Mouse (Mus musculus) embryonic facial prominence, embryonic 11.5 days (tissue): ENCODE data around the gene Blnk. TPM values are rescaled to one million over a fixed set of nuclear protein-coding genes. Genes with fewer than 3 reads are reported as not detected.

Experiments used
- ATAC-seq: fragments of 200-750 bp; cut with Nextera tagmentation; replicated peaks from 2 replicates; pipeline ENCODE4 v1.8.0; 2017; ENCODE audit warnings: low read depth; ENCODE audit not compliant: insufficient number of reproducible peaks, low FRiP score, low TSS enrichment
- DNase-seq: peaks from one replicate; pipeline ENCODE4 v3.0.0-alpha.2; 2015; ENCODE audit warnings: low spot score
- H3K27ac ChIP-seq: fragments of 300-500 bp; sonication (generic); replicated peaks from 2 replicates; pipeline ENCODE4 v1.5.1; 2014; ENCODE audit warnings: mild to moderate bottlenecking, low read depth, low read length, control low read depth
- H3K27me3 ChIP-seq: fragments of 300-500 bp; sonication (generic); 2 replicates; pipeline ENCODE4 v1.6.1; 2014; ENCODE audit warnings: mild to moderate bottlenecking, low read length, moderate library complexity, mixed read lengths; ENCODE audit not compliant: control insufficient read depth, insufficient read depth
- H3K36me3 ChIP-seq: fragments of 300-500 bp; sonication (generic); replicated peaks from 2 replicates; pipeline ENCODE4 v1.6.1; 2014; ENCODE audit warnings: low read depth, mild to moderate bottlenecking, low read length, moderate library complexity, mixed read lengths; ENCODE audit not compliant: control insufficient read depth, insufficient read depth
- H3K4me1 ChIP-seq: fragments of 300-500 bp; sonication (generic); 2 replicates; pipeline ENCODE4 v1.6.1; 2014; ENCODE audit warnings: low read length, mixed read lengths; ENCODE audit not compliant: control insufficient read depth, insufficient read depth
- H3K4me2 ChIP-seq: fragments of 300-500 bp; sonication (generic); 2 replicates; pipeline ENCODE4 v1.6.1; 2014; ENCODE audit warnings: low read depth, mild to moderate bottlenecking, control low read depth, low read length, moderate library complexity
- H3K4me3 ChIP-seq: fragments of 300-500 bp; sonication (generic); 2 replicates; pipeline ENCODE4 v1.5.1; 2014; ENCODE audit warnings: low read depth, low read length, control low read depth
- H3K9ac ChIP-seq: fragments of 300-500 bp; sonication (generic); replicated peaks from 2 replicates; pipeline ENCODE4 v1.6.1; 2014; ENCODE audit warnings: mild to moderate bottlenecking, control low read depth, low read length
- H3K9me3 ChIP-seq: fragments of 300-500 bp; sonication (generic); replicated peaks from 2 replicates; pipeline ENCODE4 v1.6.1; 2016; ENCODE audit warnings: mild to moderate bottlenecking, low read length, inconsistent platforms, mixed read lengths; ENCODE audit not compliant: control insufficient read depth
- WGBS: fragments of 180-500 bp; shearing (Covaris S2); extraction: QIAGEN DNeasy Blood & Tissue Kit; methylation state at CpG from one replicate; pipeline ENCODE4 v1.1.7; 2014; 5-methylcytosine and 5-hydroxymethylcytosine counted together
- polyA plus RNA-seq: library from polyadenylated mRNA; unstranded; fragments of >200 nt; fragmentation: Nextera tagmentation; extraction: Ambion mirVana; gene quantifications from 2 replicates; pipeline ENCODE4 v1.2.1, GENCODE M21; 2014

Gene Blnk
- polyA plus RNA-seq, 1 experiment from 2014 or later, result 1.2 TPM

GRCm38 (mm10) chr19:40989961-40990600 lies 4.3 kb downstream of the Blnk start:
- H3K4me2 ChIP-seq, result no peak overlapping the region
- no peaks in the 10 kb centered on the region for H3K36me3 ChIP-seq
- H3K27me3 ChIP-seq, result no peaks in the 10 kb centered on the region
- H3K4me3 ChIP-seq, result no peak overlapping the region
- 79% methylated on average over 9 of the region's 9 CpGs for WGBS
- no peak overlapping the region for H3K9ac ChIP-seq
- H3K9me3 ChIP-seq, result no peaks in the 10 kb centered on the region
- no peaks in the 10 kb centered on the region for H3K4me1 ChIP-seq
- ATAC-seq (no peak), DNase-seq (no peak)
- no peak overlapping the region for H3K27ac ChIP-seq

- no peaks in the 10 kb centered on the region for H3K27me3 ChIP-seq
- DNase-seq, result no peak
- no peaks in the 10 kb centered on the region for H3K36me3 ChIP-seq
- no peak overlapping the region for H3K4me3 ChIP-seq
- H3K4me1 ChIP-seq, result no peaks in the 10 kb centered on the region
- no peak overlapping the region for H3K9ac ChIP-seq
- WGBS, result 81% methylated on average over 5 of the region's 5 CpGs
- H3K9me3 ChIP-seq, result no peaks in the 10 kb centered on the region
- ATAC-seq, result no peak
- H3K4me2 ChIP-seq, result no peak overlapping the region
- H3K27ac ChIP-seq, result no peak overlapping the region
Measured at GRCm38 (mm10) chr19:40988856-40989255, 5.5 kb downstream of the Blnk start.

GRCm38 (mm10) chr19:40984536-40984935 lies 9.8 kb downstream of the Blnk start:
- Histone ChIP-seq H3K27me3 (no peaks in the 10 kb centered on the region), H3K9ac (no peak overlapping the region), H3K4me3 (no peak overlapping the region), H3K9me3 (no peaks in the 10 kb centered on the region), H3K4me1 (no peaks in the 10 kb centered on the region), H3K36me3 (no peaks in the 10 kb centered on the region), H3K27ac (no peak overlapping the region), H3K4me2 (no peak overlapping the region)
- ATAC-seq (no peak), DNase-seq (no peak)
- 86% methylated on average over 1 of the region's 1 CpGs for WGBS

DNA sequence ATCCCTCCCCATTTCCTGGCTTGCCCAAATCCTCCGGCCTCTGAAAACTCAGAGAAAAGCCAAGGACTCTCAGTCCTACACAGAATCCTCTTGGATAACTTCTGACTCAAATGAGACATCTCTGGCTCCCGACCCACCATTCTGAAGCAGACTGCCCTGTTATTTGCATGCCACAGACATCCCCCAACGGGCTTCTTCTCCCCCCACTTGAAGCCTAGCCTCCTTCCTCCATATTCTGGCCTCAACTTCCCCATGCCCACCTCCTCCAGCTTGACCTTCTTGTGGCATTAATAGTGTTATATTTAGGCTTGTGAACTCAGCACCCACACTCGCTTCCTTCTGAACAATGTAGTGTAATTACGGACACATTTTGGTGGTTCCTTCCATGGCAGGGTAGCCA lies 13.7 kb downstream of the Blnk start:
- Histone ChIP-seq H3K9ac (no peak overlapping the region), H3K36me3 (no peaks in the 10 kb centered on the region), H3K4me3 (no peak overlapping the region), H3K27me3 (no peaks in the 10 kb centered on the region), H3K4me2 (no peak overlapping the region), H3K27ac (no peak overlapping the region), H3K9me3 (no peaks in the 10 kb centered on the region), H3K4me1 (no peaks in the 10 kb centered on the region)
- 81% methylated on average over 5 of the region's 5 CpGs for WGBS
- ATAC-seq, result no peak
- no peak for DNase-seq

- no peak overlapping the region for H3K27ac ChIP-seq
- no peak for ATAC-seq
Measured at GRCm38 (mm10) chr19:40978026-40978425, 16.3 kb downstream of the Blnk start.

GRCm38 (mm10) chr19:40976946-40977917 lies 17.1 kb downstream of the Blnk start:
- no peak overlapping the region for H3K4me3 ChIP-seq
- H3K27ac ChIP-seq, result no peak overlapping the region
- H3K4me1 ChIP-seq, result no peaks in the 10 kb centered on the region
- DNase-seq, result no peak
- ATAC-seq, result no peak
- H3K4me2 ChIP-seq, result no peak overlapping the region
- no peaks in the 10 kb centered on the region for H3K36me3 ChIP-seq
- 82% methylated on average over 11 of the region's 11 CpGs for WGBS
- no peaks in the 10 kb centered on the region for H3K9me3 ChIP-seq
- H3K27me3 ChIP-seq, result no peaks in the 10 kb centered on the region
- H3K9ac ChIP-seq, result no peak overlapping the region

More at GRCm38 (mm10) chr19:40978026-40978425, 16.3 kb downstream of the Blnk start:
- Histone ChIP-seq H3K4me2 (no peak overlapping the region), H3K9me3 (no peaks in the 10 kb centered on the region), H3K9ac (no peak overlapping the region), H3K36me3 (no peaks in the 10 kb centered on the region), H3K27me3 (no peaks in the 10 kb centered on the region), H3K4me3 (no peak overlapping the region), H3K4me1 (no peaks in the 10 kb centered on the region)
- 34% methylated on average over 5 of the region's 5 CpGs for WGBS
- no peak for DNase-seq

DNA sequence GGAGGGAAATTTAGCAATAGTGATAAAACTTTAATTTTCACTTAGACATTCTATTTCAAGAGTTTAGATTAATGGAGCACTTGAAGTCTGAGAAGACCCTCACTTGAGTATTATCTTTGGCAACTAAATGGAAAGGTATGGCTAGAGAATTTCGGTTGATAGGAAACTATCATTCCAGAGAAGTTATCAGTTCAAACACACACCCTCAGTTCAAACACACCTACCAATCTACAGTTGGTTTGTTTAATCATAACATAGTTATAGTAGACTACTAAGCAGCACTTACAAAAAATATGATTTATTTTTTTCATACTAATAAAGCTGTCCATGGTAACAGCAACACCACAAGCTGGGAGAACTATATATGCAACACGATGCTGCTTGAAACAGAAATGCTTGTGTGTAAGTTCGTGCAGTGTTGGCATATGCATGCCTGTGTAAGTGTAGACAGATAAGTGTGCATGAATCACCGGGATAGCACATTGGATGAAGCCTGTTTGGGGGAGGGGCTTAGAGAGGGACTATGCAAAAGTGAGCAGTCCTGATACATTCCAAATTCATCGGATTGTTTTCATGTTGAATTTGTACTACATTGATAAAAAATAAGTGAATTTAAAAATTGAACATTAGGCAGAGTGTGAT lies 22.9 kb downstream of the Blnk start:
- no peak overlapping the region for H3K9ac ChIP-seq
- ATAC-seq (no peak), DNase-seq (no peak)
- no peaks in the 10 kb centered on the region for H3K4me1 ChIP-seq
- H3K9me3 ChIP-seq, result no peaks in the 10 kb centered on the region
- no peak overlapping the region for H3K27ac ChIP-seq
- no peak overlapping the region for H3K4me2 ChIP-seq
- WGBS, result 89% methylated on average over 5 of the region's 5 CpGs
- no peaks in the 10 kb centered on the region for H3K27me3 ChIP-seq
- no peak overlapping the region for H3K4me3 ChIP-seq
- no peaks in the 10 kb centered on the region for H3K36me3 ChIP-seq

- no peak for ATAC-seq
- H3K4me3 ChIP-seq, result no peak overlapping the region
- no peaks in the 10 kb centered on the region for H3K27me3 ChIP-seq
- H3K27ac ChIP-seq, result no peak overlapping the region
- DNase-seq, result no peak
- 77% methylated on average over 7 of the region's 7 CpGs for WGBS
- H3K9ac ChIP-seq, result no peak overlapping the region
- H3K4me2 ChIP-seq, result no peak overlapping the region
- H3K9me3 ChIP-seq, result no peaks in the 10 kb centered on the region
- H3K36me3 ChIP-seq, result no peaks in the 10 kb centered on the region
- no peaks in the 10 kb centered on the region for H3K4me1 ChIP-seq
Measured at GRCm38 (mm10) chr19:40970775-40971174, 23.6 kb downstream of the Blnk start.
